Mouse (Mus musculus) midbrain, embryonic 11.5 days (tissue): ENCODE measurements around the gene Tpst2. TPM values are rescaled to one million over a fixed set of nuclear protein-coding genes. Genes with fewer than 3 reads are reported as not detected.

Experiments
- ATAC-seq: fragments of 200-750 bp; cut with Nextera tagmentation; 2 replicates; pipeline ENCODE4 v1.8.0; 2017; ENCODE audit warnings: moderate TSS enrichment, moderate library complexity; ENCODE audit not compliant: low FRiP score
- DNase-seq: peaks from one replicate; pipeline ENCODE4 v3.0.0; 2015; ENCODE audit warnings: low spot score; ENCODE audit errors: missing footprints
- H3K27ac ChIP-seq: fragments of 300-500 bp; sonication (generic); 2 replicates; pipeline ENCODE4 v1.5.1; 2014; ENCODE audit warnings: low read depth, low read length
- H3K27me3 ChIP-seq: fragments of 300-500 bp; sonication (generic); 2 replicates; pipeline ENCODE4 v1.6.1; 2014; ENCODE audit warnings: mild to moderate bottlenecking, low read length, moderate library complexity, mixed read lengths; ENCODE audit not compliant: control insufficient read depth, insufficient read depth
- H3K36me3 ChIP-seq: fragments of 300-500 bp; sonication (generic); 2 replicates; pipeline ENCODE4 v1.6.1; 2014; ENCODE audit warnings: mild to moderate bottlenecking, low read length, moderate library complexity, mixed read lengths; ENCODE audit not compliant: control insufficient read depth, insufficient read depth
- H3K4me1 ChIP-seq: fragments of 300-500 bp; sonication (generic); 2 replicates; pipeline ENCODE4 v1.6.1; 2014; ENCODE audit warnings: low read length; ENCODE audit not compliant: control insufficient read depth, insufficient read depth
- H3K4me2 ChIP-seq: fragments of 300-500 bp; sonication (generic); 2 replicates; pipeline ENCODE4 v1.6.1; 2014; ENCODE audit warnings: mild to moderate bottlenecking, moderate library complexity
- H3K4me3 ChIP-seq: fragments of 300-500 bp; sonication (generic); 2 replicates; pipeline ENCODE4 v1.5.1; 2014; ENCODE audit warnings: low read depth, low read length
- H3K9ac ChIP-seq: fragments of 300-500 bp; sonication (generic); 2 replicates; pipeline ENCODE4 v1.6.1; 2014; ENCODE audit warnings: low read length
- H3K9me3 ChIP-seq: fragments of 300-500 bp; sonication (generic); 2 replicates; pipeline ENCODE4 v1.6.1; 2016; ENCODE audit warnings: low read length; ENCODE audit not compliant: control insufficient read depth
- WGBS: fragments of 180-500 bp; shearing (Covaris S2); extraction: QIAGEN DNeasy Blood & Tissue Kit; methylation state at CpG from one replicate; pipeline ENCODE4 v1.1.7; 2014; 5-methylcytosine and 5-hydroxymethylcytosine counted together
- polyA plus RNA-seq: library from polyadenylated mRNA; unstranded; fragments of >200 nt; fragmentation: Nextera tagmentation; extraction: Ambion mirVana; gene quantifications from 2 replicates; pipeline ENCODE4 v1.2.1, GENCODE M21; 2014

The Tpst2 gene
- polyA plus RNA-seq, 1 experiment from 2014 or later = 33.5 TPM

- Histone ChIP-seq H3K4me3 (no peak overlapping the region), H3K9ac (no peak overlapping the region), H3K27me3 (no peaks in the 10 kb centered on the region), H3K9me3 (no peaks in the 10 kb centered on the region), H3K27ac (no peak overlapping the region), H3K4me2 (no peak overlapping the region), H3K36me3 (no peaks in the 10 kb centered on the region), H3K4me1 (peaks cover 10% of the 10 kb centered on the region)
- WGBS = 77% methylated on average over 2 of the region's 2 CpGs
- no peak for ATAC-seq
- DNase-seq = no peak
Observed at GRCm38 (mm10) chr5:112297257-112297656, 20.8 kb downstream of the Tpst2 start.

GRCm38 (mm10) chr5:112298226-112298988 is 21.9 kb downstream of the Tpst2 start:
- no peaks in the 10 kb centered on the region for H3K27me3 ChIP-seq
- H3K4me2 ChIP-seq = no peak overlapping the region
- DNase-seq (no peak), ATAC-seq (no peak)
- H3K27ac ChIP-seq = no peak overlapping the region
- H3K4me1 ChIP-seq = peaks cover 10% of the 10 kb centered on the region
- no peaks in the 10 kb centered on the region for H3K9me3 ChIP-seq
- H3K9ac ChIP-seq = no peak overlapping the region
- H3K36me3 ChIP-seq = no peaks in the 10 kb centered on the region
- no peak overlapping the region for H3K4me3 ChIP-seq
- 90% methylated on average over 12 of the region's 12 CpGs for WGBS

GRCm38 (mm10) chr5:112299399-112299798 is 22.9 kb downstream of the Tpst2 start:
- no peak overlapping the region for H3K4me2 ChIP-seq
- WGBS = 91% methylated on average over 4 of the region's 4 CpGs
- H3K27me3 ChIP-seq = no peaks in the 10 kb centered on the region
- peaks cover 10% of the 10 kb centered on the region for H3K4me1 ChIP-seq
- H3K27ac ChIP-seq = no peak overlapping the region
- H3K36me3 ChIP-seq = no peaks in the 10 kb centered on the region
- DNase-seq (no peak), ATAC-seq (no peak)
- H3K9ac ChIP-seq = no peak overlapping the region
- no peak overlapping the region for H3K4me3 ChIP-seq
- no peaks in the 10 kb centered on the region for H3K9me3 ChIP-seq

GRCm38 (mm10) chr5:112300112-112300511 is 23.6 kb downstream of the Tpst2 start:
- no peak overlapping the region for H3K27ac ChIP-seq

GRCm38 (mm10) chr5:112300721-112301308 is 24.3 kb downstream of the Tpst2 start:
- no peak overlapping the region for H3K4me3 ChIP-seq
- 96% methylated on average over 6 of the region's 6 CpGs for WGBS
- ATAC-seq (no peak), DNase-seq (no peak)
- H3K4me1 ChIP-seq = no peaks in the 10 kb centered on the region
- H3K4me2 ChIP-seq = no peak overlapping the region
- no peaks in the 10 kb centered on the region for H3K27me3 ChIP-seq
- no peak overlapping the region for H3K27ac ChIP-seq
- H3K36me3 ChIP-seq = no peaks in the 10 kb centered on the region
- H3K9ac ChIP-seq = no peak overlapping the region
- no peaks in the 10 kb centered on the region for H3K9me3 ChIP-seq

More at GRCm38 (mm10) chr5:112300112-112300511, 23.6 kb downstream of the Tpst2 start:
- no peaks in the 10 kb centered on the region for H3K36me3 ChIP-seq
- H3K27me3 ChIP-seq = no peaks in the 10 kb centered on the region
- no peak for ATAC-seq
- no peak overlapping the region for H3K4me2 ChIP-seq
- H3K4me1 ChIP-seq = peaks cover 5% of the 10 kb centered on the region
- 90% methylated on average over 2 of the region's 2 CpGs for WGBS
- DNase-seq = no peak
- H3K4me3 ChIP-seq = no peak overlapping the region
- H3K9ac ChIP-seq = no peak overlapping the region
- no peaks in the 10 kb centered on the region for H3K9me3 ChIP-seq

- Histone ChIP-seq H3K4me2 (no peak overlapping the region), H3K4me1 (no peaks in the 10 kb centered on the region), H3K9ac (no peak overlapping the region), H3K4me3 (no peak overlapping the region), H3K27me3 (no peaks in the 10 kb centered on the region), H3K27ac (no peak overlapping the region), H3K36me3 (no peaks in the 10 kb centered on the region), H3K9me3 (no peaks in the 10 kb centered on the region)
- no peak for ATAC-seq
- WGBS = 80% methylated on average over 4 of the region's 4 CpGs
- DNase-seq = no peak
Observed at GRCm38 (mm10) chr5:112301694-112302093, 25.2 kb downstream of the Tpst2 start.

GRCm38 (mm10) chr5:112302310-112302709 is 25.8 kb downstream of the Tpst2 start:
- 91% methylated on average over 5 of the region's 5 CpGs for WGBS
- Histone ChIP-seq H3K27me3 (no peaks in the 10 kb centered on the region), H3K4me2 (no peak overlapping the region), H3K36me3 (no peaks in the 10 kb centered on the region), H3K27ac (no peak overlapping the region), H3K4me3 (no peak overlapping the region), H3K9ac (no peak overlapping the region), H3K4me1 (no peaks in the 10 kb centered on the region), H3K9me3 (no peaks in the 10 kb centered on the region)
- ATAC-seq = no peak
- no peak for DNase-seq

- H3K4me3 ChIP-seq = no peak overlapping the region
- no peaks in the 10 kb centered on the region for H3K27me3 ChIP-seq
- peaks cover 3% of the 10 kb centered on the region; the same call in 1 of the 2 replicates for H3K36me3 ChIP-seq
- H3K9ac ChIP-seq = no peak overlapping the region
- no peak for DNase-seq
- WGBS = 53% methylated on average over 5 of the region's 5 CpGs
- no peak overlapping the region for H3K4me2 ChIP-seq
- no peak overlapping the region for H3K27ac ChIP-seq
- no peak for ATAC-seq
- no peaks in the 10 kb centered on the region for H3K9me3 ChIP-seq
- H3K4me1 ChIP-seq = no peaks in the 10 kb centered on the region
Observed at GRCm38 (mm10) chr5:112305842-112306241, 29.4 kb downstream of the Tpst2 start.

GRCm38 (mm10) chr5:112313222-112313885 is 36.9 kb downstream of the Tpst2 start:
- Histone ChIP-seq H3K4me2 (no peak overlapping the region), H3K36me3 (no peaks in the 10 kb centered on the region), H3K4me1 (no peaks in the 10 kb centered on the region; the same call in 1 of the 2 replicates), H3K27ac (no peak overlapping the region), H3K9ac (no peak overlapping the region), H3K9me3 (no peaks in the 10 kb centered on the region), H3K27me3 (no peaks in the 10 kb centered on the region), H3K4me3 (no peak overlapping the region)
- no peak for DNase-seq
- 61% methylated on average over 11 of the region's 11 CpGs for WGBS
- no peak for ATAC-seq
